Mouse (Mus musculus): ENCODE results near the gene Olfr694. TPM values are rescaled to one million over a fixed set of nuclear protein-coding genes. Genes with fewer than 3 reads are reported as not detected.

The Olfr694 gene
- polyA plus RNA-seq, 1 experiment from 2014 or later = not detected

DNA sequence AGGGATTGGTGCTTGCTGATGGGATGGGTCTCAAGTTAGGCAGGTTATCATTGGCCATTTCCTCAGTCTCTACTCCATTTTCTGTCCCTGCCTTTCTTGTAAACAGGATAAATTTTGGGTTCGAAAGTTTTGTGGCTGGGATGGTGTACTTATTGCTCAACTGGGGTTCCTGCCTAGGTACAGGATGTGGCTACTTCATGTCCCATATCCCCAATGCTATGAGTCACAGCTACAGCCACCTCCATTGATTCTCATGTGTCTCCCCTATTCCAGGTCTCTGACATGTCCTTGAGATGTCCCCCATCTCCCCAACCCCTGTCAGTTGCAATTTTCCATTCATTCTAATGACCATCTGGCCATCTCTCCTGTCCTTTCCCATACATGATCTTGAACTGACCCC is 5.3 kb upstream of the Olfr694 start:
- Histone ChIP-seq H3K27ac (no peak overlapping the region), H3K9ac (ENCODE audit: low read depth, low read length) (no peak overlapping the region), H3K36me3 (ENCODE audit: insufficient read depth, low read length) (no peaks in the 10 kb centered on the region), H3K4me1 (replicated peaks; ENCODE audit: insufficient read depth, low read length) (no peaks in the 10 kb centered on the region), H3K4me3 (replicated peaks; ENCODE audit: low read depth, low read length) (no peak overlapping the region), H3K4me2 (ENCODE audit: low read length) (no peak overlapping the region), H3K27me3 (ENCODE audit: insufficient read depth, low read length) (no peaks in the 10 kb centered on the region), H3K9me3 (replicated peaks; ENCODE audit: low read length) (no peaks in the 10 kb centered on the region)
- no peak for ATAC-seq (replicated peaks; ENCODE audit: low FRiP score, low read depth)
- no peak for TF ChIP-seq CTCF (IDR thresholded peaks at IDR 0.05; ENCODE audit: low read depth)
- WGBS = 83% methylated on average over 1 of the region's 1 CpGs
- DNase-seq (ENCODE audit: low spot score) = no peak

DNA sequence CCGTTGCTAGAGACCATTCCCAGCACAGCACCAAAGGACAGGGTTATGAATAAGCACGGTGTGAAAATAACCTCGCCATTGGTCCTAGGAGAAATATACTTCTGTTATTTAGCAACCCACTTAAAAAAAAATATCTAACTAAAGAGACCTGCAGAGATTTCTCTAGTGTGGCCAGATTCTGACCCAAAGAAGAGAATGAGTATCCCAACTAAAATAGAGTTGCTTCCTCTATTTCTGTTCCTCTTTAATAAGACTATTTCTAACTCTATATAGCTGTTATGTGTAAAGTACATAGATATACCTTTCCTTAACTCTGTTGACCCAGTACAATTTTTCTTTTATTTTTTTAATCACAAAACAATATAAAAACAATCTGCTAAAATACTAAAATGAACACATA is 1.4 kb upstream of the Olfr694 start:
- H3K9ac ChIP-seq (ENCODE audit: low read depth, low read length) = no peak overlapping the region
- no peak for DNase-seq (ENCODE audit: low spot score)
- H3K9me3 ChIP-seq (replicated peaks; ENCODE audit: low read length) = no peaks in the 10 kb centered on the region
- H3K27ac ChIP-seq = no peak overlapping the region
- WGBS = 88% methylated on average over 3 of the region's 3 CpGs
- H3K4me2 ChIP-seq (ENCODE audit: low read length) = no peak overlapping the region
- ATAC-seq (replicated peaks; ENCODE audit: low FRiP score, low read depth) = no peak
- no peak overlapping the region for H3K4me3 ChIP-seq (replicated peaks; ENCODE audit: low read depth, low read length)
- no peak for TF ChIP-seq CTCF (IDR thresholded peaks at IDR 0.05; ENCODE audit: low read depth)
- H3K4me1 ChIP-seq (replicated peaks; ENCODE audit: insufficient read depth, low read length) = no peaks in the 10 kb centered on the region
- no peaks in the 10 kb centered on the region for H3K27me3 ChIP-seq (ENCODE audit: insufficient read depth, low read length)
- H3K36me3 ChIP-seq (ENCODE audit: insufficient read depth, low read length) = no peaks in the 10 kb centered on the region

- H3K9me3 ChIP-seq (replicated peaks; ENCODE audit: low read length) = no peaks in the 10 kb centered on the region
- DNase-seq (ENCODE audit: low spot score) (no peak), ATAC-seq (replicated peaks; ENCODE audit: low FRiP score, low read depth) (no peak)
- no peak overlapping the region for H3K4me2 ChIP-seq (ENCODE audit: low read length)
- no peak overlapping the region for H3K9ac ChIP-seq (ENCODE audit: low read depth, low read length)
- H3K27me3 ChIP-seq (ENCODE audit: insufficient read depth, low read length) = no peaks in the 10 kb centered on the region
- no peak overlapping the region for H3K4me3 ChIP-seq (replicated peaks; ENCODE audit: low read depth, low read length)
- TF ChIP-seq CTCF (IDR thresholded peaks at IDR 0.05; ENCODE audit: low read depth) = no peak
- H3K4me1 ChIP-seq (replicated peaks; ENCODE audit: insufficient read depth, low read length) = no peaks in the 10 kb centered on the region
- no peaks in the 10 kb centered on the region for H3K36me3 ChIP-seq (ENCODE audit: insufficient read depth, low read length)
- H3K27ac ChIP-seq = no peak overlapping the region
- WGBS = 88% methylated on average over 2 of the region's 2 CpGs
These were observed 6.2 kb downstream of the Olfr694 start for GRCm38 (mm10) chr7:106685382-106685781.

GRCm38 (mm10) chr7:106680484-106680883 is 11.1 kb downstream of the Olfr694 start, which contains the start of gene Olfr693:
Gene Olfr693, minus strand, starts transcription at chr7:106680584.
- ATAC-seq (replicated peaks; ENCODE audit: low FRiP score, low read depth) = no peak
- H3K9ac ChIP-seq (ENCODE audit: low read depth, low read length) = no peak within 1 kb of the TSS
- no peak for DNase-seq (ENCODE audit: low spot score)
- H3K27ac ChIP-seq = no peak within 1 kb of the TSS
- TF ChIP-seq CTCF (IDR thresholded peaks at IDR 0.05; ENCODE audit: low read depth) = no peak
- H3K9me3 ChIP-seq (replicated peaks; ENCODE audit: low read length) = no peaks in the 10 kb centered on the region
- H3K4me3 ChIP-seq (replicated peaks; ENCODE audit: low read depth, low read length) = no peak within 1 kb of the TSS
- H3K4me2 ChIP-seq (ENCODE audit: low read length) = no peak within 1 kb of the TSS
- no peaks in the 10 kb centered on the region for H3K27me3 ChIP-seq (ENCODE audit: insufficient read depth, low read length)
- H3K4me1 ChIP-seq (replicated peaks; ENCODE audit: insufficient read depth, low read length) = no peaks in the 10 kb centered on the region
- H3K36me3 ChIP-seq (ENCODE audit: insufficient read depth, low read length) = no peaks in the 10 kb centered on the region

- Histone ChIP-seq H3K4me2 (ENCODE audit: low read length) (no peak overlapping the region), H3K36me3 (ENCODE audit: insufficient read depth, low read length) (no peaks in the 10 kb centered on the region), H3K27me3 (ENCODE audit: insufficient read depth, low read length) (no peaks in the 10 kb centered on the region), H3K9me3 (replicated peaks; ENCODE audit: low read length) (no peaks in the 10 kb centered on the region), H3K4me3 (replicated peaks; ENCODE audit: low read depth, low read length) (no peak overlapping the region), H3K27ac (no peak overlapping the region), H3K4me1 (replicated peaks; ENCODE audit: insufficient read depth, low read length) (no peaks in the 10 kb centered on the region), H3K9ac (ENCODE audit: low read depth, low read length) (no peak overlapping the region)
- no peak for TF ChIP-seq CTCF (IDR thresholded peaks at IDR 0.05; ENCODE audit: low read depth)
- no peak for DNase-seq (ENCODE audit: low spot score)
- ATAC-seq (replicated peaks; ENCODE audit: low FRiP score, low read depth) = no peak
These were observed 39.3 kb downstream of the Olfr694 start for GRCm38 (mm10) chr7:106652344-106652652.

DNA sequence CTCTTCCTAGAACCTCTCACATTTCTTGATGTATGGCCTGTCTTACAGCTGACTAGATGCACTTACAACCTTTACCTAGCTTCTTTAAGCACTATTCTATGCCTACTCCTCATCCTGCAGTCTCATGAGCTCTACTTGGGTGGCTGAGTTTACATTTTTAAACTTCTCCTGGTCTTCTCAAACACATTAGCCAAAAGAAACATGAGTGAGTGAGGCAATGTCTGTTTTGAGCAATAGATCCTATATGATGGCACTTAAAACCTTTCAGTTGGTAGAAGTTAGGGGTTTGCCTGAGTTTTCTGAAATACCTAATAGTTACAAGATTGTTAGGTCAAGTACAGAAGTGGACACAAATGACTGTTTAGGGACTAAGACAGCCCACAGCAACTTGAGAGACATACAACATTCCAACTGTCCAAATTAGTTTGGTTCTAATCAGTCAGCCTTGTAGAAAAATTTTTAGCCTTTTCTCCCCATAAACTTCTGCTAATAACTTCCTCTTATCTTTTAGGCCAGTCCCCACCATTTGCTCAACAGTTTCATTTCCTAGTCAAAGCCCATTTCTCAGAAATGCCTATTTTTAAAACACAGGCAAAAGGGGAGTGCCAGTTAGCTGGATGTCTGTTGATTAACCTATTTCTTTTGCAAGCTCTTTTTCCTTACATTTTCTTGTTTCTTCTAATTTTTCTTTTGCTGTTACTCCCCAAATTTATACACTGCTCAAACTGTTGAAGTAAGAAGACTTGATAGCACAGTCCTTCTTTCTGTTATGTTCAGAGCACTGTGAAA is 39.9 kb downstream of the Olfr694 start:
- ATAC-seq (replicated peaks; ENCODE audit: low FRiP score, low read depth) (no peak), DNase-seq (ENCODE audit: low spot score) (peak; percentile 1)
- Histone ChIP-seq H3K4me2 (ENCODE audit: low read length) (no peak overlapping the region), H3K9me3 (replicated peaks; ENCODE audit: low read length) (no peaks in the 10 kb centered on the region), H3K36me3 (ENCODE audit: insufficient read depth, low read length) (no peaks in the 10 kb centered on the region), H3K9ac (ENCODE audit: low read depth, low read length) (no peak overlapping the region), H3K4me3 (replicated peaks; ENCODE audit: low read depth, low read length) (no peak overlapping the region), H3K27me3 (ENCODE audit: insufficient read depth, low read length) (no peaks in the 10 kb centered on the region), H3K4me1 (replicated peaks; ENCODE audit: insufficient read depth, low read length) (no peaks in the 10 kb centered on the region), H3K27ac (no peak overlapping the region)
- no peak for TF ChIP-seq CTCF (IDR thresholded peaks at IDR 0.05; ENCODE audit: low read depth)

DNA sequence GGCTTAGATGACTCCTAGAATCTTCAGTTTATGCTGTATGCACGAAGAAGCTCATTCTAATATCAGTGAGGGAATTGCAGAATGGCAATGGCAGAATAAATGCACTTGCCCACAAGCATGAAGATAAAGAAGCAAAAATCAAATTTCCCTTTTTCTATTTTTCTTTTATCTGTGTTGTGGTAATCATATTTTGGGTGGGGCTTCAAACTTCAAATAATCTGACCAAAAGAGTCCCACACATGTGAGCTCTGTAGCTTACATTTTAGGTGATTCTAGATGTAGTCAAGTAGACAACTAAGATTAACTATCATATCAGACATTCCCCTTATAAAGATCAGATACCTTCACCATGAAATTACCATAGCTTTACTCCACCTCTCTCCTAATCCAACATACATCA is 41.8 kb downstream of the Olfr694 start:
- DNase-seq (ENCODE audit: low spot score) (no peak), ATAC-seq (replicated peaks; ENCODE audit: low FRiP score, low read depth) (no peak)
- Histone ChIP-seq H3K9me3 (replicated peaks; ENCODE audit: low read length) (no peaks in the 10 kb centered on the region), H3K27me3 (ENCODE audit: insufficient read depth, low read length) (no peaks in the 10 kb centered on the region), H3K27ac (no peak overlapping the region), H3K4me2 (ENCODE audit: low read length) (no peak overlapping the region), H3K9ac (ENCODE audit: low read depth, low read length) (no peak overlapping the region), H3K4me1 (replicated peaks; ENCODE audit: insufficient read depth, low read length) (no peaks in the 10 kb centered on the region), H3K4me3 (replicated peaks; ENCODE audit: low read depth, low read length) (no peak overlapping the region), H3K36me3 (ENCODE audit: insufficient read depth, low read length) (no peaks in the 10 kb centered on the region)
- 74% methylated on average over 1 of the region's 1 CpGs for WGBS
- TF ChIP-seq CTCF (IDR thresholded peaks at IDR 0.05; ENCODE audit: low read depth) = no peak

Data from kidney, postnatal 0 days (tissue).